Mouse (Mus musculus) midbrain, embryonic 11.5 days (tissue): ENCODE data around the gene Jup. TPM values are rescaled to one million over a fixed set of nuclear protein-coding genes. Genes with fewer than 3 reads are reported as not detected.
"Not testable (repeated sequence)": the region's sequence is repeated elsewhere in the genome, so short reads cannot be mapped to it uniquely, and the experiment has no call there.

ENCODE experiments used
- ATAC-seq: fragments of 200-750 bp; cut with Nextera tagmentation; 2 replicates; pipeline ENCODE4 v1.8.0; 2017; ENCODE audit warnings: moderate TSS enrichment, moderate library complexity; ENCODE audit not compliant: low FRiP score
- DNase-seq: peaks from one replicate; pipeline ENCODE4 v3.0.0; 2015; ENCODE audit warnings: low spot score; ENCODE audit errors: missing footprints
- H3K27ac ChIP-seq: fragments of 300-500 bp; sonication (generic); 2 replicates; pipeline ENCODE4 v1.5.1; 2014; ENCODE audit warnings: low read depth, low read length
- H3K27me3 ChIP-seq: fragments of 300-500 bp; sonication (generic); 2 replicates; pipeline ENCODE4 v1.6.1; 2014; ENCODE audit warnings: mild to moderate bottlenecking, low read length, moderate library complexity, mixed read lengths; ENCODE audit not compliant: control insufficient read depth, insufficient read depth
- H3K36me3 ChIP-seq: fragments of 300-500 bp; sonication (generic); 2 replicates; pipeline ENCODE4 v1.6.1; 2014; ENCODE audit warnings: mild to moderate bottlenecking, low read length, moderate library complexity, mixed read lengths; ENCODE audit not compliant: control insufficient read depth, insufficient read depth
- H3K4me1 ChIP-seq: fragments of 300-500 bp; sonication (generic); 2 replicates; pipeline ENCODE4 v1.6.1; 2014; ENCODE audit warnings: low read length; ENCODE audit not compliant: control insufficient read depth, insufficient read depth
- H3K4me2 ChIP-seq: fragments of 300-500 bp; sonication (generic); 2 replicates; pipeline ENCODE4 v1.6.1; 2014; ENCODE audit warnings: mild to moderate bottlenecking, moderate library complexity
- H3K4me3 ChIP-seq: fragments of 300-500 bp; sonication (generic); 2 replicates; pipeline ENCODE4 v1.5.1; 2014; ENCODE audit warnings: low read depth, low read length
- H3K9ac ChIP-seq: fragments of 300-500 bp; sonication (generic); 2 replicates; pipeline ENCODE4 v1.6.1; 2014; ENCODE audit warnings: low read length
- H3K9me3 ChIP-seq: fragments of 300-500 bp; sonication (generic); 2 replicates; pipeline ENCODE4 v1.6.1; 2016; ENCODE audit warnings: low read length; ENCODE audit not compliant: control insufficient read depth
- WGBS: fragments of 180-500 bp; shearing (Covaris S2); extraction: QIAGEN DNeasy Blood & Tissue Kit; methylation state at CpG from one replicate; pipeline ENCODE4 v1.1.7; 2014; 5-methylcytosine and 5-hydroxymethylcytosine counted together
- polyA plus RNA-seq: library from polyadenylated mRNA; unstranded; fragments of >200 nt; fragmentation: Nextera tagmentation; extraction: Ambion mirVana; gene quantifications from 2 replicates; pipeline ENCODE4 v1.2.1, GENCODE M21; 2014

The Jup gene
- polyA plus RNA-seq, 1 experiment from 2014 or later, result 25.2 TPM

DNA sequence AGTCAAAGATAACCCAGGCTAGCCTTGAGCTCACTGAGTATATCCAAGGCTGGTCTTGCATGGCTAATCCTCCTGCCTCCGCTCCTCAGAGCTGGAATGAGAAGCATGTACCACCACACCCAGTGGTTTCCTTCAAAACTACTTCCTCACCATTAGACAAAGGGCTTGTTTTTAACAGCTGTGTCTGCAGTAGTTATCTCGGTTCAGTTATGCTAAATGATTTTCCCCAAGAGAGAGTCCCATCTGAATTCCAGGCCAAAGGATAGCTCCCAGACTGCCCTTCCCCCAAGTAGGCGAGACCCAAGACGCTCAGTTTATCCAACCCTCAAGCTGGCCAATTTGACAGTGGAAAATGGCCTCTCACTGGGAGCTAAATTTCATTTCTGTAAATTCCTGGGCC lies 21.6 kb downstream of the Jup start:
- H3K27me3 ChIP-seq, result no peaks in the 10 kb centered on the region
- H3K9me3 ChIP-seq, result no peaks in the 10 kb centered on the region
- WGBS, result 82% methylated on average over 4 of the region's 4 CpGs
- H3K4me3 ChIP-seq, result no peak overlapping the region
- no peak for ATAC-seq
- no peak overlapping the region for H3K27ac ChIP-seq
- no peak overlapping the region for H3K4me2 ChIP-seq
- no peaks in the 10 kb centered on the region for H3K4me1 ChIP-seq
- DNase-seq, result no peak
- no peak overlapping the region for H3K9ac ChIP-seq
- H3K36me3 ChIP-seq, result no peaks in the 10 kb centered on the region

DNA sequence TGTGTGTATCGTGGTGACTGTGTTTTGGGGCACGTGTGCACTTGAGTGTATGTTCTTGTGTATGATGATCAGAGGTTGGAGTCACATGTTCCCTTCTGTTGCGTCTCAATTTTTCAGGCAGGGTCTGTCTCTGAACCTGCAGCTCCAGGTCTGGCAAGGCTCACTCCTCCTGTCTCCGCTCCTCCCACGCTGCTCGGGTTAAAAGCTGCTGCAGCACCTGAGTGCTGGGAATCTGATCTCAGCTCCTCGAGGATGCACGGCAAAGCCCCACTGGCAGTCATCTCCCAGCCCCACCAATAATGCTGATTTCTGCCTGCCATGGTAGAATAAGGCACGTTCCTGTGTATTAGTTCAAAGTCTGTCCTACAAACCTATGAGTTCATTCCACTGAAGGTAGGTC lies 22.4 kb downstream of the Jup start:
- 88% methylated on average over 9 of the region's 9 CpGs for WGBS
- DNase-seq, result no peak
- no peaks in the 10 kb centered on the region for H3K36me3 ChIP-seq

DNA sequence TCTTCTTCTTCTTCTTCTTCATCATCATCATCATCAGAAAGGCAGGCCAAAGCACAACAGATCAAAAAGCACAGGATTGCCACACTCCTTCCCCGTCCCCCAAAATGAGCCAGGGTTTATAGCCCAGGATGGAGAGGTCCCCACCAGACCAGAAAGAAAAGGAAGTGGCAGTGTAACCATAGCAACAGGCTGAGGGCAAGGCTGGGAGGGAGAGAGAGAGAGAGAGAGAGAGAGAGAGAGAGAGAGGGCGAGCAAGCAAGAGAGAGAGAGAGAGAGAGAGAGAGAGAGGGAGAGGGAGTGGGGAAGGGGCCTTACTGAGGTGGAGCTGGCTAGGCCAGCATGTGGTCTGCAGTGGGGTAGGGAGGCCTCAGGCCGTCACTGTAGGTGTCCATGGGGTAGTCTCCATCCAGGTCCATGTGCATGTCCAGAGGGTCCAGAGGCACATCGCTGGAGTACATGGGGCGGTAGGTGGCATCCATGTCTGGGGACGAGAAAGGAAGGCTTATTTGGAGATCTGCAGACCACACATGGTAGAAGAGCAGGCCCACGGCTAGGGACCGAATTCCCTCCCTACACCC lies 25.5 kb downstream of the Jup start:
- no peak overlapping the region for H3K4me3 ChIP-seq
- H3K36me3 ChIP-seq, result no peaks in the 10 kb centered on the region
- no peak for ATAC-seq
- no peak overlapping the region for H3K9ac ChIP-seq
- peak; percentile 85 for DNase-seq
- H3K4me2 ChIP-seq, result no peak overlapping the region
- H3K9me3 ChIP-seq, result no peaks in the 10 kb centered on the region
- 74% methylated on average over 7 of the region's 8 CpGs for WGBS
- no peaks in the 10 kb centered on the region for H3K27me3 ChIP-seq
- H3K4me1 ChIP-seq, result no peaks in the 10 kb centered on the region
- H3K27ac ChIP-seq, result no peak overlapping the region

More for the DNA sequence above, 22.4 kb downstream of the Jup start:
- ATAC-seq, result no peak
- Histone ChIP-seq H3K4me3 (no peak overlapping the region), H3K4me2 (no peak overlapping the region), H3K27me3 (no peaks in the 10 kb centered on the region), H3K9ac (no peak overlapping the region), H3K9me3 (no peaks in the 10 kb centered on the region), H3K4me1 (no peaks in the 10 kb centered on the region), H3K27ac (no peak overlapping the region)

DNA sequence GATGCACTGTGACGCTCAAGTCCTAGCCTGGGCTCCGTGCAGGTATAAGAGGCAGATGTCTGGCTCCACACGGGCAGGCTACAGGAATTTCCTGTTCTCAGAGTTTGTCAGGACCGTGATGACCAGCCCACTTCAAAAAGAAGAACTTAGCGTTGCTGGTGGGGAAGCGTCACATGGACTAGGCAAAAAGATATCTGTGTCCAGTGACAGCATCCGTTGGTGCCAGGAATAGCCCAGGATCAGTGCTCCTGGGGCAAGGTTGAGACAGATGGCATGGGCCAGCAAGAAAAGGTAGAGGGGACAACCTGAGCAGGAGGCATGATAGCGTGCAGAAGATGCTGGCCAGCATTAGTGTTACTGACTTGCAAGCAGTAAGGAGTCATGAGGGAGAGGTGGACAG lies 27.7 kb downstream of the Jup start:
- H3K27me3 ChIP-seq, result no peaks in the 10 kb centered on the region
- no peaks in the 10 kb centered on the region for H3K36me3 ChIP-seq
- H3K4me1 ChIP-seq, result no peaks in the 10 kb centered on the region
- H3K4me3 ChIP-seq, result no peak overlapping the region
- no peak overlapping the region for H3K4me2 ChIP-seq
- DNase-seq (no peak), ATAC-seq (no peak)
- H3K9ac ChIP-seq, result no peak overlapping the region
- no peak overlapping the region for H3K27ac ChIP-seq
- H3K9me3 ChIP-seq, result no peaks in the 10 kb centered on the region
- WGBS, result 80% methylated on average over 8 of the region's 8 CpGs

DNA sequence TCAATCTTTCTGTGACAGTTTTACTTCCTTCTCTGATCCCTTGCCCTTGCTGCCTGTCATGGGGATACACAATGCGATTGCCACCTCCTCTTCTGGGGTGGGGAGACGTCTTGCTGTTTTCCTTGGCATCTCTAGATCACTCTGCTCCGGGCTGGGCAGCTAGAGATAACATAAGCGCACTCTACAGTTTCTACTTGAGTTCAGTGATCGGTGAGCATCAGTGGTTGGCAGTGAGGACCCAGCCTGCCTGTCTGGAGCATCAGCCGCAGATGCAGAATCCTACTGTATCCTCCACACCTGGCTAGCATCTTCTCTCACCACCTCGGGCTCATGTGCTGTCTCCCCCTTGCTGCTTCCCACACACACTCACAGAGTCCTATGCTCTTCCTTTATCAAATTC lies 28.4 kb downstream of the Jup start:
- H3K9me3 ChIP-seq, result no peaks in the 10 kb centered on the region
- no peak overlapping the region for H3K4me3 ChIP-seq
- H3K4me1 ChIP-seq, result no peaks in the 10 kb centered on the region
- H3K9ac ChIP-seq, result no peak overlapping the region
- 86% methylated on average over 7 of the region's 7 CpGs for WGBS
- ATAC-seq (no peak), DNase-seq (no peak)
- no peaks in the 10 kb centered on the region for H3K36me3 ChIP-seq
- no peaks in the 10 kb centered on the region for H3K27me3 ChIP-seq
- no peak overlapping the region for H3K4me2 ChIP-seq
- H3K27ac ChIP-seq, result no peak overlapping the region

DNA sequence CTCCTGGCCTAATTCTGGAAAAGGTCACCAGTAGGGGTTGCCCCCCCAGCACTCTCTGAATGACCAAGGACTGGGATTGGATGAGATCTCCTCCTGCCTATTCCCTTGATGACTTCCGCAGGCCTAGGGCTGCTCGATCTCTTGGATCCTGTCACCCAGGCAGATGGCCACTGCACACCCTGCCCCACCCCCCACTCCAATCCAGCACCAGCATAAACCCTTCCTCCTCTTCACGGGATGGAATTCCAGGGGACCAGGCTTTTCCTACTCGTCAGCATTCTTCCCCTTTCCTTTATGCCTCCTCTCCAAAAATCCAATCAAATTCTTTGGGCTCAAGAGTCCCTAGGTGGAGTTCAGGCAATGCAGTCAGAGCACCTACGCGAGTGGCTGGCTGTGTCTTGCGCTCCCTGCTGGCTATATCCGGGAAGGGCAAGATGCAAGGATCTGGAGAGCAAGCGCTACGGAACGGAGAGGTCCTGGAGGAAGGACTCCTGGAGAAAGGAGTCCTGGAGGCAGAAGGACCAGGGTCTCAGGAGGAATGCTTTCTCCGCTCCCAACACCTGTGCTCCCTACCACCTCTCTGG lies 34.5 kb downstream of the Jup start:
- peak; percentile 97 for DNase-seq
- H3K4me1 ChIP-seq, result no peaks in the 10 kb centered on the region
- peaks cover 3% of the 10 kb centered on the region; the same call in 1 of the 2 replicates for H3K27me3 ChIP-seq
- H3K9me3 ChIP-seq, result no peaks in the 10 kb centered on the region
- H3K4me2 ChIP-seq, result no peak overlapping the region
- H3K36me3 ChIP-seq, result no peaks in the 10 kb centered on the region
- no peak overlapping the region for H3K9ac ChIP-seq
- H3K27ac ChIP-seq, result no peak overlapping the region
- 23% methylated on average over 12 of the region's 12 CpGs for whole genome bisulfite sequencing
- peak; percentile 39 for ATAC-seq
- H3K4me3 ChIP-seq, result no peak overlapping the region

DNA sequence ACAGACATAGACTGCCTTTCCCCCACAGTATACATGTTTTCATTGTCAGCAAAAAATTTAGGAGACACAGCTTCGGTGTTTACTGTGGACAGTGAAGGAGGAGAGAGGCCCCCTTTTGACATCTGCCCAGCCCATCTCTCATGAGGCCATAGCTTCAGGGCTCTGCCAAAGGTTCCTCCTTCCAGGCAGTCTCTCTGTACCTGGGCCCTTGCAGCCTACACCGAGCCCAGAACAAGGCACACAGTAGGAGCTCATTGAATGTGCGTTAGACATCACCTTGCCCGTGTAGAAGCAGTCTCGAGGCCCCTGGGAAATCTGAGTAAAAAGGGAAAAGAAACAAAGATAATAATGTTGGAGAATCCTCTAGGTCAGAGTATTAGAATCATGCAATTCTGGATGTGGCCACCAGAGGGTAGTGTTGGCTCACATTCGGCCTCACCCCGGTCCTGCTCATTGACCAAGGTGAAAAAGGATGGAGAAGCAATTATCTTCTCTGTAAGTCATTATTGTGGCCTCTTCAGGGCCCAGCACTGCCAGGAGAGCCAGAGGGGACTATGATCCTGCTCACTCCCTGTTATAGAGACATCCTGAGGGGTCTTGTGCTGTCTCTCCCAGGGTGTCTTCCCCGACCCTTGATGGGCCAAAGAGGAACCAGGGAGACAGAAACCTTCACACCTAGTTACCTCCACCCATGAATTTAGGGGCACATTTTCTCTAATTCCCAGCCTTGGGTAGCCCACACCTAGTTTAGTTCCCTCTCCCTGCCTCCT lies 35.2 kb downstream of the Jup start:
- H3K27ac ChIP-seq, result no peak overlapping the region
- H3K9ac ChIP-seq, result no peak overlapping the region
- peaks cover 3% of the 10 kb centered on the region; the same call in 1 of the 2 replicates for H3K27me3 ChIP-seq
- H3K9me3 ChIP-seq, result no peaks in the 10 kb centered on the region
- no peak overlapping the region for H3K4me2 ChIP-seq
- no peaks in the 10 kb centered on the region for H3K4me1 ChIP-seq
- H3K36me3 ChIP-seq, result no peaks in the 10 kb centered on the region
- DNase-seq (peak; percentile 99), ATAC-seq (peak; percentile 75)
- H3K4me3 ChIP-seq, result no peak overlapping the region
- 20% methylated on average over 8 of the region's 8 CpGs for WGBS

DNA sequence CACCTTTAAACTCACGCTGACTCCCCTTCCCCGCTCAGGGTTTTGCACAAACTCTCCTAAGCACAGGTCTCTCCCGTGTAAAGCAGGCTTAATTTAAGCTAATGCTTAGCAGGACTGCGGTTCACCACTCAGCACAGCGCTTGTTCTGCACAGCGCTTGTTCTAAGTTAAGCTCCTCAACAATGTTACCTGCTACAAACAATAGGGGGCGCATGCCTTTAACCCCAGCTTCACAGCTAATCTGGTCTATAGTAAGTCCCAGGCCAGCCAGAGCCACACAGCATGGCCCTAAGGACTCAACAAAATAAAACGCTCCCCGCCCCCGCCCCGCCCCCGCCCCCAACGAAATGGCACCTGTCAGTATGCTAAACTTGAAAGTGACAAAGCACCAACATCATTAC lies 36.5 kb downstream of the Jup start:
- not testable (repeated sequence) for H3K27ac ChIP-seq, DNase-seq, H3K27me3 ChIP-seq, ATAC-seq, H3K36me3 ChIP-seq, H3K9ac ChIP-seq, H3K4me3 ChIP-seq, H3K9me3 ChIP-seq, H3K4me2 ChIP-seq, H3K4me1 ChIP-seq
- WGBS, result no CpG with 5 or more reads among the region's 13 CpGs

DNA sequence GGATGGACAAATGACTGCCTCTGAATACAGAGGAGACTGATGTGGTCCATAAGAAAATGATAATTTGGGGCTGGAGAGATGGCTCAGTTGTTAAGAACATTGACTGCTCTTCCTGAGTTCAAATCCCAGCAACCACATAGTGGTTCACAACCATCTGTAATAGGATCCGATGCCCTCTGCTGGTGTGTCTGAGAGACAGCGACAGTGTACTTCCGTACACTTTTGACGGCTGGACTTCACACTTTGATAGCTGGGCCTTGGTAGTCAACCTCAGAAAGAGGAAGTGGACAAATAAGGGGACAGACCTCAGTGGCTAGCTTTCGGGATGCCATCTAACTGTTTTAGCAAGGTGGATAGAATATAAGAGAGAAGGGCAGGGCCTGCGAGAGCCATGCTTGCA lies 37.4 kb downstream of the Jup start:
- H3K4me3 ChIP-seq, result no peak overlapping the region
- DNase-seq, result no peak
- H3K36me3 ChIP-seq, result no peaks in the 10 kb centered on the region
- H3K9ac ChIP-seq, result no peak overlapping the region
- H3K27me3 ChIP-seq, result peaks cover 3% of the 10 kb centered on the region; the same call in 1 of the 2 replicates
- peaks cover under 1% of the 10 kb centered on the region for H3K4me1 ChIP-seq
- H3K27ac ChIP-seq, result no peak overlapping the region
- H3K4me2 ChIP-seq, result no peak overlapping the region
- H3K9me3 ChIP-seq, result no peaks in the 10 kb centered on the region
- ATAC-seq, result no peak
- 82% methylated on average over 6 of the region's 6 CpGs for WGBS
